Mouse (Mus musculus) forebrain, postnatal 0 days (tissue): ENCODE measurements around the gene Adcy1. TPM values are rescaled to one million over a fixed set of nuclear protein-coding genes. Genes with fewer than 3 reads are reported as not detected.
A peak's percentile ranks its signal among the peaks of the same experiment; 100 is the strongest.

Experiments
- ATAC-seq: fragments of 200-750 bp; cut with Nextera tagmentation; 2 replicates; pipeline ENCODE4 v1.8.0; 2017; ENCODE audit warnings: mild to moderate bottlenecking, moderate library complexity
- DNase-seq: peaks from one replicate; pipeline ENCODE4 v3.0.0-alpha.2; 2015
- H3K27ac ChIP-seq: fragments of 300-500 bp; sonication (generic); 2 replicates; pipeline ENCODE4 v1.5.1; 2014; ENCODE audit warnings: low read depth, mild to moderate bottlenecking, antibody characterized with exemption, low read length, moderate library complexity, mixed read lengths
- H3K27me3 ChIP-seq: fragments of 300-500 bp; sonication (generic); 2 replicates; pipeline ENCODE4 v1.6.1; 2014; ENCODE audit warnings: mild to moderate bottlenecking, low read length, mixed read lengths; ENCODE audit not compliant: insufficient read depth
- H3K36me3 ChIP-seq: fragments of 300-500 bp; sonication (generic); 2 replicates; pipeline ENCODE4 v1.6.1; 2014; ENCODE audit warnings: mild to moderate bottlenecking, moderate library complexity; ENCODE audit not compliant: insufficient read depth
- H3K4me1 ChIP-seq: fragments of 300-500 bp; sonication (generic); 2 replicates; pipeline ENCODE4 v1.6.1; 2014; ENCODE audit warnings: antibody characterized with exemption; ENCODE audit not compliant: insufficient read depth
- H3K4me2 ChIP-seq: fragments of 300-500 bp; sonication (generic); 2 replicates; pipeline ENCODE4 v1.6.1; 2014; ENCODE audit warnings: low read depth, mild to moderate bottlenecking, moderate library complexity
- H3K4me3 ChIP-seq: fragments of 300-500 bp; sonication (generic); 2 replicates; pipeline ENCODE4 v1.5.1; 2014; ENCODE audit warnings: low read depth, low read length, mixed read lengths
- H3K9ac ChIP-seq: fragments of 300-500 bp; sonication (generic); 2 replicates; pipeline ENCODE4 v1.6.1; 2014; ENCODE audit warnings: mild to moderate bottlenecking
- H3K9me3 ChIP-seq: fragments of 300-500 bp; sonication (generic); 2 replicates; pipeline ENCODE4 v1.6.1; 2016; ENCODE audit warnings: low read length
- CTCF ChIP-seq: sonication (generic); IDR thresholded peaks from 2 replicates; pipeline ENCODE4 v1.5.1; 2016; ENCODE audit warnings: antibody characterized with exemption, control low read depth, low read depth
- WGBS: fragments of 180-500 bp; shearing (Covaris S2); extraction: QIAGEN DNeasy Blood & Tissue Kit; methylation state at CpG from one replicate; pipeline ENCODE4 v1.1.7; 2014; 5-methylcytosine and 5-hydroxymethylcytosine counted together
- polyA plus RNA-seq: library from polyadenylated mRNA; unstranded; fragments of >200 nt; fragmentation: Nextera tagmentation; extraction: Ambion mirVana; gene quantifications from 2 replicates; pipeline ENCODE4 v1.2.1, GENCODE M21; 2015
- total RNA-seq: library from RNA; depleted of rRNA; stranded (reverse); fragments of >200 nt; gene quantifications from 2 replicates; pipeline ENCODE4 v1.2.3, GENCODE M21; 2014

The Adcy1 gene
- total and polyA plus RNA-seq, 2 experiments from 2014 or later: 13.6 to 115 TPM

- no peaks in the 10 kb centered on the region for H3K4me1 ChIP-seq
- ATAC-seq: peak; percentile 43
- no peak overlapping the region for H3K4me2 ChIP-seq
- no peaks in the 10 kb centered on the region for H3K27me3 ChIP-seq
- no peak for TF ChIP-seq CTCF
- no peak overlapping the region for H3K9ac ChIP-seq
- no peaks in the 10 kb centered on the region for H3K36me3 ChIP-seq
- WGBS: 85% methylated on average over 4 of the region's 4 CpGs
- H3K4me3 ChIP-seq: no peak overlapping the region
- DNase-seq: no peak
- 0 out of 2 replicates have a peak overlapping the region, but pooled peaks have one; percentile 29 for H3K27ac ChIP-seq
- no peaks in the 10 kb centered on the region for H3K9me3 ChIP-seq
Measured at GRCm38 (mm10) chr11:7113046-7113445, 49.8 kb downstream of the Adcy1 start.

- Histone ChIP-seq H3K27ac (no peak overlapping the region), H3K9me3 (no peaks in the 10 kb centered on the region), H3K4me1 (no peaks in the 10 kb centered on the region), H3K36me3 (no peaks in the 10 kb centered on the region), H3K4me3 (no peak overlapping the region), H3K9ac (no peak overlapping the region), H3K4me2 (no peak overlapping the region), H3K27me3 (no peaks in the 10 kb centered on the region)
- no peak for DNase-seq
- no peak for TF ChIP-seq CTCF
- 63% methylated on average over 6 of the region's 6 CpGs for WGBS
- ATAC-seq: no peak
Measured at GRCm38 (mm10) chr11:7113687-7114086, 50.4 kb downstream of the Adcy1 start.

- no peak overlapping the region for H3K27ac ChIP-seq
Measured at GRCm38 (mm10) chr11:7114312-7114711, 51.0 kb downstream of the Adcy1 start.

GRCm38 (mm10) chr11:7116647-7117046 lies 53.4 kb downstream of the Adcy1 start:
- no peak overlapping the region for H3K27ac ChIP-seq
- 50% methylated on average over 2 of the region's 2 CpGs for WGBS
- no peak overlapping the region for H3K4me2 ChIP-seq
- no peak for TF ChIP-seq CTCF
- H3K9ac ChIP-seq: no peak overlapping the region
- H3K27me3 ChIP-seq: no peaks in the 10 kb centered on the region
- H3K4me1 ChIP-seq: no peaks in the 10 kb centered on the region
- no peak for ATAC-seq
- no peaks in the 10 kb centered on the region for H3K9me3 ChIP-seq
- no peak overlapping the region for H3K4me3 ChIP-seq
- DNase-seq: no peak
- no peaks in the 10 kb centered on the region for H3K36me3 ChIP-seq

More at GRCm38 (mm10) chr11:7114312-7114711, 51.0 kb downstream of the Adcy1 start:
- no peak for TF ChIP-seq CTCF
- no peak overlapping the region for H3K4me3 ChIP-seq
- H3K9ac ChIP-seq: no peak overlapping the region
- H3K9me3 ChIP-seq: no peaks in the 10 kb centered on the region
- no peaks in the 10 kb centered on the region for H3K27me3 ChIP-seq
- H3K36me3 ChIP-seq: no peaks in the 10 kb centered on the region
- DNase-seq (no peak), ATAC-seq (no peak)
- no peak overlapping the region for H3K4me2 ChIP-seq
- H3K4me1 ChIP-seq: no peaks in the 10 kb centered on the region
- 70% methylated on average over 9 of the region's 9 CpGs for WGBS

- H3K9me3 ChIP-seq: no peaks in the 10 kb centered on the region
- no peak for TF ChIP-seq CTCF
- H3K4me1 ChIP-seq: no peaks in the 10 kb centered on the region
- ATAC-seq (peak; percentile 57), DNase-seq (no peak)
- no peaks in the 10 kb centered on the region; the same call in 1 of the 2 replicates for H3K36me3 ChIP-seq
- 65% methylated on average over 8 of the region's 8 CpGs for WGBS
- no peak overlapping the region for H3K4me3 ChIP-seq
- no peaks in the 10 kb centered on the region for H3K27me3 ChIP-seq
- no peak overlapping the region for H3K4me2 ChIP-seq
- no peak overlapping the region for H3K27ac ChIP-seq
- H3K9ac ChIP-seq: no peak overlapping the region
Measured at GRCm38 (mm10) chr11:7129319-7130051, 66.2 kb downstream of the Adcy1 start.

GRCm38 (mm10) chr11:7132736-7133387 lies 69.6 kb downstream of the Adcy1 start:
- 87% methylated on average over 7 of the region's 7 CpGs for WGBS
- Histone ChIP-seq H3K4me1 (no peaks in the 10 kb centered on the region), H3K36me3 (no peaks in the 10 kb centered on the region; the same call in 1 of the 2 replicates), H3K9ac (no peak overlapping the region), H3K4me3 (no peak overlapping the region), H3K4me2 (no peak overlapping the region), H3K27me3 (no peaks in the 10 kb centered on the region), H3K9me3 (no peaks in the 10 kb centered on the region), H3K27ac (no peak overlapping the region)
- DNase-seq (no peak), ATAC-seq (no peak)
- no peak for TF ChIP-seq CTCF

- ATAC-seq (no peak), DNase-seq (no peak)
- Histone ChIP-seq H3K36me3 (no peaks in the 10 kb centered on the region; the same call in 1 of the 2 replicates), H3K4me3 (no peak overlapping the region), H3K9ac (no peak overlapping the region), H3K4me2 (no peak overlapping the region), H3K9me3 (no peaks in the 10 kb centered on the region), H3K27me3 (no peaks in the 10 kb centered on the region), H3K4me1 (no peaks in the 10 kb centered on the region), H3K27ac (no peak overlapping the region)
- TF ChIP-seq CTCF: no peak
- 88% methylated on average over 5 of the region's 5 CpGs for WGBS
Measured at GRCm38 (mm10) chr11:7133736-7134135, 70.4 kb downstream of the Adcy1 start.
